Mouse (Mus musculus) megakaryocyte, embryonic 14.5 days (primary cell): ENCODE data around the gene A4gnt.

ENCODE experiments used
- FLI1 ChIP-seq: IDR thresholded peaks from 2 replicates; pipeline ENCODE4 v1.6.1; 2012; ENCODE audit warnings: low read length, inconsistent platforms, mixed read lengths
- GATA1 ChIP-seq: IDR thresholded peaks from 3 replicates; pipeline ENCODE4 v1.6.1; 2012; ENCODE audit warnings: mixed read lengths, low read length, inconsistent platforms, borderline replicate concordance

- no peak for TF ChIP-seq GATA1
- TF ChIP-seq FLI1: no peak
Measured at GRCm38 (mm10) chr9:99612202-99612601, at the start of gene A4gnt.
